Mouse (Mus musculus): ENCODE measurements around the gene Sorcs1. TPM values are rescaled to one million over a fixed set of nuclear protein-coding genes. Genes with fewer than 3 reads are reported as not detected.

Gene Sorcs1
- polyA plus RNA-seq (2014; fragmentation: Illumina TruSeq; extraction: RNeasy Lipid Tissue Mini Kit (QIAGEN cat#74804); ENCODE audit: low read depth, low replicate concordance), result 0.06 TPM

DNA sequence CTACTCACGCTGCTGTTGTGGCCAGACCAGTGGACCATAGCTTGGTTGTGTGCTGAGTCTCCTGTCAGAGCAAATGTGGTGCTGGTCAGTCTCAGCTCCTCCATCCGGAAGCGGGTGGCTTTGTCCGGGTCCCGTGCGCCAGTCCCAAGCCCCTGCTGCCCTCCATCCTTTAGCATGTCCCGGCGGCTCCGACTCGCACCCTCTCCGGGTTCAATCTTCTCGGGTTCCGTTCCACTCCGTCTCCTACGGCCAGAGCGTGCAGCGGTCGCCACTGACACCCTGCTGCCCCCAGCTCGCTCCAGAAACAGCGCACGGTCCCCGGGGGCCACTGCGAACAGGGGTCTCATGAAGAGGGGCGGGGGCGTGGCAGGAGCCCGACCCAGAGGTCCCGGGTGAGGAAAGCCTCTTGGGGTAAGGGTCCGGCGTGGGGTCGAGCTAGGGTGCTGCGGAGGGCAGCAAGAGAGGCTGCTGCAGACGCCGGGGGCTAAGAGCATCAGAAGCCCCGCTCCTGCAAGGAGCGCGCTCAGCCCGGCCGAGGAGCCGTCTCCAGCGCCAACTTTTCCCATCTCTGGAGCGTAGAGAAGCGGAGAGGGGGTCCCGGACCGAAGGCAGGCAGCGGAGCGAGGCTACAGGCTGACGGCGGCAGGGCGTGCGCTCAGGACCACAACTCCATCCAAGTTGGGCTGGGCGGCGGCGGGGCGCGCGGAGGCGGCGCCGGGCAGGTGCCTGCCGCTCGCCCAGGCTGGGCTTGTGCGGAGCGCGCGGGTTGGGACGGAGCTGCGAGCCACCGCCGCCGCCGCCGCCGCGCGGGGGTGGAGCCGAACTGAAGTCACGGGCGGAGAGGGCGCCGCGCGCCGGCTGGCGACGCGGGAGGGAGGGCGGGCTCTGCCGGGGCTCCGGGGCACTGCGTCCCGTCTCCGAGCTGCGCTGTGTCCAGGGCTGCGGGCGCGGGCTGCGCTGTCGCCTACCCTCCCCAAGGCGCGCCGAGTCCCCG, at the start of gene Sorcs1:
Sorcs1 (minus strand) TSS at position 744 of the 994 bp plus-strand sequence.

